Mouse (Mus musculus) CH12.LX (cell line): ENCODE measurements around the gene Pogz. TPM values are rescaled to one million over a fixed set of nuclear protein-coding genes. Genes with fewer than 3 reads are reported as not detected.
"Not testable (repeated sequence)": the region's sequence is repeated elsewhere in the genome, so short reads cannot be mapped to it uniquely, and the experiment has no call there.

Experiments
- DNase-seq: peaks from one replicate; pipeline ENCODE4 v3.0.0-alpha.2; 2013; ENCODE audit errors: extremely low read depth
- H3K27ac ChIP-seq: 2 replicates; pipeline ENCODE4 v1.5.1; 2012; ENCODE audit warnings: low read depth, mild to moderate bottlenecking, control low read depth, moderate library complexity; ENCODE audit not compliant: insufficient read depth
- H3K27me3 ChIP-seq: replicated peaks from 2 replicates; pipeline ENCODE3; 2012; ENCODE audit warnings: inconsistent platforms
- H3K36me3 ChIP-seq, 2 experiments: replicated peaks in 1 of 2; 2 replicates each; pipeline versions ENCODE3 to v1.6.1; 2012; ENCODE audit warnings: inconsistent platforms in 1 of 2, low read length in 1 of 2, mild to moderate bottlenecking in 1 of 2, mixed read lengths in 1 of 2, moderate library complexity in 1 of 2; ENCODE audit not compliant: control insufficient read depth in 1 of 2, insufficient read depth in 1 of 2
- H3K4me1 ChIP-seq, 2 experiments: 2 replicates each; pipeline ENCODE4 v1.6.1; 2012; ENCODE audit warnings: inconsistent platforms in 1 of 2, moderate library complexity in 1 of 2; ENCODE audit not compliant: insufficient read depth in 2 of 2, control insufficient read depth in 1 of 2
- H3K4me2 ChIP-seq: 2 replicates; pipeline ENCODE4 v1.6.1; 2012; ENCODE audit warnings: low read depth, mild to moderate bottlenecking, control low read depth; ENCODE audit not compliant: poor library complexity, insufficient read depth, severe bottlenecking
- H3K4me3 ChIP-seq, 3 experiments: fragments of 150-350 bp in 1 of 3; sonication (generic) in 1 of 3; replicated peaks in 1 of 3; 2 replicates each; pipeline versions ENCODE3 to v1.5.1; 2011 to 2012; ENCODE audit warnings: low read depth in 2 of 3, low read length in 2 of 3, mild to moderate bottlenecking in 2 of 3, moderate library complexity in 2 of 3, control low read depth in 1 of 3, improper control_type of control experiment in 1 of 3, inconsistent platforms in 1 of 3, mixed read lengths in 1 of 3; ENCODE audit not compliant: poor library complexity in 1 of 3
- H3K79me2 ChIP-seq: replicated peaks from 2 replicates; pipeline ENCODE4 v1.6.1; 2012; ENCODE audit warnings: mild to moderate bottlenecking, moderate library complexity; ENCODE audit not compliant: control insufficient read depth, poor library complexity, insufficient read depth, severe bottlenecking; ENCODE audit errors: extremely low read depth
- H3K9ac ChIP-seq: 2 replicates; pipeline ENCODE4 v1.6.1; 2012; ENCODE audit warnings: low read depth, mild to moderate bottlenecking, control low read depth, moderate library complexity; ENCODE audit not compliant: insufficient read depth
- H3K9me3 ChIP-seq: replicated peaks from 2 replicates; pipeline ENCODE3; 2012; ENCODE audit warnings: low read length, inconsistent platforms, mixed read lengths
- BHLHE40 ChIP-seq: IDR thresholded peaks from 2 replicates; pipeline ENCODE4 v1.6.1; 2011; ENCODE audit warnings: mild to moderate bottlenecking, low read depth, low read length, improper control_type of control experiment
- CHD1 ChIP-seq: IDR thresholded peaks from 2 replicates; pipeline ENCODE4 v1.6.1; 2012; ENCODE audit warnings: low read depth, low read length, improper control_type of control experiment, inconsistent platforms
- CHD2 ChIP-seq: IDR thresholded peaks from 2 replicates; pipeline ENCODE4 v1.6.1; 2011; ENCODE audit warnings: low read length, improper control_type of control experiment
- E2F4 ChIP-seq: IDR thresholded peaks from 2 replicates; pipeline ENCODE4 v1.6.1; 2011; ENCODE audit warnings: low read depth, low read length, improper control_type of control experiment; ENCODE audit not compliant: insufficient replicate concordance
- EP300 ChIP-seq: IDR thresholded peaks from 2 replicates; pipeline ENCODE4 v1.6.1; 2011; ENCODE audit warnings: low read length, improper control_type of control experiment
- ETS1 ChIP-seq: conservative IDR thresholded peaks from 2 replicates; pipeline ENCODE4 v1.6.1; 2012; ENCODE audit warnings: low read depth, mild to moderate bottlenecking, inconsistent platforms, low read length, improper control_type of control experiment, moderate library complexity
- HCFC1 ChIP-seq: IDR thresholded peaks from 2 replicates; pipeline ENCODE4 v1.6.1; 2012; ENCODE audit warnings: low read depth, mild to moderate bottlenecking, inconsistent platforms, low read length, improper control_type of control experiment
- IRF4 ChIP-seq: IDR thresholded peaks from 2 replicates; pipeline ENCODE4 v1.6.1; 2014; ENCODE audit warnings: low read depth, mild to moderate bottlenecking, inconsistent platforms, low read length, improper control_type of control experiment
- JUND ChIP-seq: conservative IDR thresholded peaks from 2 replicates; pipeline ENCODE4 v1.6.1; 2011; ENCODE audit warnings: low read depth, low read length, improper control_type of control experiment
- KAT2A ChIP-seq: IDR thresholded peaks from 2 replicates; pipeline ENCODE4 v1.6.1; 2012; ENCODE audit warnings: low read length, improper control_type of control experiment, inconsistent platforms; ENCODE audit not compliant: insufficient replicate concordance
- MAFK ChIP-seq: IDR thresholded peaks from 2 replicates; pipeline ENCODE4 v1.6.1; 2011; ENCODE audit warnings: low read length, improper control_type of control experiment; ENCODE audit not compliant: insufficient replicate concordance
- MAX ChIP-seq: IDR thresholded peaks from 2 replicates; pipeline ENCODE4 v1.6.1; 2011; ENCODE audit warnings: low read length, improper control_type of control experiment
- MAZ ChIP-seq: IDR thresholded peaks from 2 replicates; pipeline ENCODE4 v1.6.1; 2012; ENCODE audit warnings: low read depth, mild to moderate bottlenecking, inconsistent platforms, low read length, improper control_type of control experiment, moderate library complexity
- MXI1 ChIP-seq: IDR thresholded peaks from 2 replicates; pipeline ENCODE4 v1.6.1; 2011; ENCODE audit warnings: mild to moderate bottlenecking, low read depth, low read length, improper control_type of control experiment
- POLR2A ChIP-seq: IDR thresholded peaks from 2 replicates; pipeline ENCODE4 v1.6.1; 2011; ENCODE audit warnings: low read depth, mild to moderate bottlenecking, improper control_type of control experiment, low read length
- RAD21 ChIP-seq: IDR thresholded peaks from 2 replicates; pipeline ENCODE4 v1.6.1; 2011; ENCODE audit warnings: low read depth, mild to moderate bottlenecking, low read length, improper control_type of control experiment, moderate library complexity
- TCF12 ChIP-seq: IDR thresholded peaks from 2 replicates; pipeline ENCODE4 v1.6.1; 2014; ENCODE audit warnings: low read depth, mild to moderate bottlenecking, inconsistent platforms, low read length, improper control_type of control experiment
- USF2 ChIP-seq: conservative IDR thresholded peaks from 2 replicates; pipeline ENCODE4 v1.6.1; 2011; ENCODE audit warnings: low read depth, low read length, improper control_type of control experiment
- ZMIZ1 ChIP-seq: IDR thresholded peaks from 2 replicates; pipeline ENCODE4 v1.6.1; 2012; ENCODE audit warnings: low read depth, mild to moderate bottlenecking, inconsistent platforms, low read length, improper control_type of control experiment
- ZNF384 ChIP-seq: IDR thresholded peaks from 2 replicates; pipeline ENCODE4 v1.6.1; 2012; ENCODE audit warnings: low read depth, low read length, improper control_type of control experiment, inconsistent platforms
- dilution Hi-C: fragments of 300-500 bp; cut with MboI; formaldehyde crosslinking; loops from 2 replicates; pipeline ENCODE4 v1.14.3; 2020; ENCODE audit warnings: low sequenced_read_pairs; ENCODE audit not compliant: extremely low pct_unique_long_range_greater_than_20kb, extremely low pct_ligation_motif_present
- in situ Hi-C: fragments of 300-500 bp; cut with MboI; formaldehyde crosslinking; loops from 3 replicates; pipeline ENCODE4 v1.14.3; 2019; ENCODE audit warnings: low sequenced_read_pairs, low pct_ligation_motif_present, low pct_unique_long_range_greater_than_20kb, mixed read lengths
- polyA plus RNA-seq: library from polyadenylated mRNA; unstranded; fragments of >175 nt; gene quantifications from 2 replicates; pipeline ENCODE4 v1.2.1, GENCODE M21; 2012; ENCODE audit warnings: low read depth; ENCODE audit not compliant: insufficient read length
- total RNA-seq, 2 experiments: library from RNA; depleted of rRNA; stranded (reverse); fragments of 300-350 nt in 1 of 2; fragments of >200 nt in 1 of 2; gene quantifications; 2 replicates each; pipeline ENCODE4 v1.2.3; 2012 to 2014

Gene Pogz
- total and polyA plus RNA-seq, 3 experiments: 7.7 to 23.4 (median 10.1) TPM

- peaks cover 3% of the 10 kb centered on the region for H3K27me3 ChIP-seq
- TF ChIP-seq ZMIZ1: no peak
- no peak for TF ChIP-seq MAX
- TF ChIP-seq ZNF384: no peak
- no peak for TF ChIP-seq MAZ
- TF ChIP-seq ETS1: no peak
- no peak for TF ChIP-seq USF2
- no peak for TF ChIP-seq IRF4
- no peak for TF ChIP-seq HCFC1
- no peak for TF ChIP-seq EP300
- no peak for TF ChIP-seq JUND
- TF ChIP-seq MAFK: no peak
- no peak for TF ChIP-seq CHD1
- no peak for TF ChIP-seq E2F4
- no peak for TF ChIP-seq MXI1
- TF ChIP-seq POLR2A: no peak
- no peak for TF ChIP-seq RAD21
- no peaks in the 10 kb centered on the region for H3K9me3 ChIP-seq
- H3K4me3 ChIP-seq: no peak overlapping the region
- dilution Hi-C loops (no loop called here), in situ Hi-C loops (no loop called here)
- H3K9ac ChIP-seq: no peak overlapping the region
- H3K79me2 ChIP-seq: no peaks in the 10 kb centered on the region
- no peaks in the 10 kb centered on the region for H3K36me3 ChIP-seq
- H3K4me2 ChIP-seq: no peak overlapping the region
- DNase-seq: no peak
- H3K27ac ChIP-seq: no peak overlapping the region
- H3K4me1 ChIP-seq: peaks cover 6 to 10% of the 10 kb centered on the region in 2 experiments
Observed at GRCm38 (mm10) chr3:94922333-94922732, 85.0 kb downstream of the Pogz start.

- TF ChIP-seq TCF12 (no peak), BHLHE40 (no peak), RAD21 (no peak), KAT2A (no peak), CHD2 (no peak)
- DNase-seq: no peak
- Histone ChIP-seq H3K4me1 (no peaks in the 10 kb centered on the region; a peak in 1 of 4 replicates), H3K9me3 (no peaks in the 10 kb centered on the region), H3K4me2 (no peak overlapping the region), H3K27me3 (peaks cover 3% of the 10 kb centered on the region), H3K27ac (no peak overlapping the region), H3K4me3 (no peak overlapping the region), H3K36me3 (no peaks in the 10 kb centered on the region), H3K79me2 (no peaks in the 10 kb centered on the region), H3K9ac (no peak overlapping the region)
- dilution Hi-C loops (no loop called here), in situ Hi-C loops (no loop called here)
Observed at GRCm38 (mm10) chr3:94924688-94925087, 87.3 kb downstream of the Pogz start.

- H3K4me3 ChIP-seq, H3K36me3 ChIP-seq, H3K4me2 ChIP-seq, H3K9ac ChIP-seq, H3K27ac ChIP-seq, dilution Hi-C loops, H3K79me2 ChIP-seq, H3K4me1 ChIP-seq, in situ Hi-C loops, H3K27me3 ChIP-seq, DNase-seq, H3K9me3 ChIP-seq: not testable (repeated sequence)
Observed at GRCm38 (mm10) chr3:94926301-94926736, 89.0 kb downstream of the Pogz start.

GRCm38 (mm10) chr3:94928979-94929378 is 91.6 kb downstream of the Pogz start:
- in situ Hi-C loops, H3K79me2 ChIP-seq, H3K4me1 ChIP-seq, H3K27me3 ChIP-seq, H3K27ac ChIP-seq, H3K4me3 ChIP-seq, DNase-seq, H3K9me3 ChIP-seq, H3K4me2 ChIP-seq, dilution Hi-C loops, H3K9ac ChIP-seq, H3K36me3 ChIP-seq: not testable (repeated sequence)
